Mouse (Mus musculus): Measurements from ENCODE around the gene Crtap. TPM values are rescaled to one million over a fixed set of nuclear protein-coding genes. Genes with fewer than 3 reads are reported as not detected.

Crtap gene
- polyA plus RNA-seq, 1 experiment from 2014 or later = 63.4 TPM

- DNase-seq (ENCODE audit: low spot score) = no peak
- ATAC-seq (replicated peaks; ENCODE audit: insufficient number of reproducible peaks, low FRiP score, low TSS enrichment, low read depth) = no peak
- Histone ChIP-seq H3K9me3 (replicated peaks; ENCODE audit: control insufficient read depth, low read length) (no peaks in the 10 kb centered on the region), H3K4me1 (ENCODE audit: control insufficient read depth, insufficient read depth, low read length) (no peaks in the 10 kb centered on the region), H3K36me3 (replicated peaks; ENCODE audit: control insufficient read depth, insufficient read depth, low read depth, low read length) (peaks cover under 1% of the 10 kb centered on the region; the same call in 1 of the 2 replicates), H3K27ac (replicated peaks; ENCODE audit: low read depth, low read length) (no peak overlapping the region), H3K4me3 (ENCODE audit: low read depth, low read length) (no peak overlapping the region), H3K9ac (replicated peaks; ENCODE audit: low read length) (no peak overlapping the region), H3K27me3 (ENCODE audit: control insufficient read depth, insufficient read depth, low read length) (no peaks in the 10 kb centered on the region), H3K4me2 (ENCODE audit: low read depth, low read length) (no peak overlapping the region)
- 80% methylated on average over 8 of the region's 8 CpGs for WGBS
Observed at GRCm38 (mm10) chr9:114420443-114420842, 30.0 kb upstream of the Crtap start.

GRCm38 (mm10) chr9:114418187-114418586 is 27.7 kb upstream of the Crtap start:
- Histone ChIP-seq H3K4me2 (ENCODE audit: low read depth, low read length) (no peak overlapping the region), H3K4me3 (ENCODE audit: low read depth, low read length) (no peak overlapping the region), H3K36me3 (replicated peaks; ENCODE audit: control insufficient read depth, insufficient read depth, low read depth, low read length) (no peaks in the 10 kb centered on the region), H3K27ac (replicated peaks; ENCODE audit: low read depth, low read length) (no peak overlapping the region), H3K4me1 (ENCODE audit: control insufficient read depth, insufficient read depth, low read length) (no peaks in the 10 kb centered on the region), H3K9ac (replicated peaks; ENCODE audit: low read length) (no peak overlapping the region), H3K9me3 (replicated peaks; ENCODE audit: control insufficient read depth, low read length) (no peaks in the 10 kb centered on the region), H3K27me3 (ENCODE audit: control insufficient read depth, insufficient read depth, low read length) (no peaks in the 10 kb centered on the region)
- no peak for ATAC-seq (replicated peaks; ENCODE audit: insufficient number of reproducible peaks, low FRiP score, low TSS enrichment, low read depth)
- WGBS = 95% methylated on average over 7 of the region's 7 CpGs
- peak; percentile 76 for DNase-seq (ENCODE audit: low spot score)

GRCm38 (mm10) chr9:114416646-114417517 is 26.4 kb upstream of the Crtap start:
- 88% methylated on average over 21 of the region's 21 CpGs for WGBS
- no peak for ATAC-seq (replicated peaks; ENCODE audit: insufficient number of reproducible peaks, low FRiP score, low TSS enrichment, low read depth)
- no peak overlapping the region for H3K4me2 ChIP-seq (ENCODE audit: low read depth, low read length)

GRCm38 (mm10) chr9:114415701-114416100 is 25.2 kb upstream of the Crtap start:
- no peak for ATAC-seq (replicated peaks; ENCODE audit: insufficient number of reproducible peaks, low FRiP score, low TSS enrichment, low read depth)
- peak; percentile 89 for DNase-seq (ENCODE audit: low spot score)
- H3K36me3 ChIP-seq (replicated peaks; ENCODE audit: control insufficient read depth, insufficient read depth, low read depth, low read length) = no peaks in the 10 kb centered on the region

More at GRCm38 (mm10) chr9:114416646-114417517, 26.4 kb upstream of the Crtap start:
- H3K4me3 ChIP-seq (ENCODE audit: low read depth, low read length) = no peak overlapping the region
- H3K4me1 ChIP-seq (ENCODE audit: control insufficient read depth, insufficient read depth, low read length) = no peaks in the 10 kb centered on the region
- DNase-seq (ENCODE audit: low spot score) = no peak
- H3K9ac ChIP-seq (replicated peaks; ENCODE audit: low read length) = no peak overlapping the region
- H3K27me3 ChIP-seq (ENCODE audit: control insufficient read depth, insufficient read depth, low read length) = no peaks in the 10 kb centered on the region
- H3K9me3 ChIP-seq (replicated peaks; ENCODE audit: control insufficient read depth, low read length) = no peaks in the 10 kb centered on the region
- no peaks in the 10 kb centered on the region for H3K36me3 ChIP-seq (replicated peaks; ENCODE audit: control insufficient read depth, insufficient read depth, low read depth, low read length)
- no peak overlapping the region for H3K27ac ChIP-seq (replicated peaks; ENCODE audit: low read depth, low read length)

GRCm38 (mm10) chr9:114413866-114414265 is 23.4 kb upstream of the Crtap start:
- no peak overlapping the region for H3K27ac ChIP-seq (replicated peaks; ENCODE audit: low read depth, low read length)
- H3K9me3 ChIP-seq (replicated peaks; ENCODE audit: control insufficient read depth, low read length) = no peaks in the 10 kb centered on the region
- no peaks in the 10 kb centered on the region for H3K4me1 ChIP-seq (ENCODE audit: control insufficient read depth, insufficient read depth, low read length)
- H3K4me3 ChIP-seq (ENCODE audit: low read depth, low read length) = no peak overlapping the region
- no peak overlapping the region for H3K9ac ChIP-seq (replicated peaks; ENCODE audit: low read length)
- ATAC-seq (replicated peaks; ENCODE audit: insufficient number of reproducible peaks, low FRiP score, low TSS enrichment, low read depth) (no peak), DNase-seq (ENCODE audit: low spot score) (no peak)
- no peaks in the 10 kb centered on the region for H3K27me3 ChIP-seq (ENCODE audit: control insufficient read depth, insufficient read depth, low read length)
- WGBS = 87% methylated on average over 12 of the region's 12 CpGs
- H3K36me3 ChIP-seq (replicated peaks; ENCODE audit: control insufficient read depth, insufficient read depth, low read depth, low read length) = no peaks in the 10 kb centered on the region
- no peak overlapping the region for H3K4me2 ChIP-seq (ENCODE audit: low read depth, low read length)

More at GRCm38 (mm10) chr9:114415701-114416100, 25.2 kb upstream of the Crtap start:
- H3K4me3 ChIP-seq (ENCODE audit: low read depth, low read length) = no peak overlapping the region
- no peak overlapping the region for H3K9ac ChIP-seq (replicated peaks; ENCODE audit: low read length)
- no peak overlapping the region for H3K4me2 ChIP-seq (ENCODE audit: low read depth, low read length)
- H3K9me3 ChIP-seq (replicated peaks; ENCODE audit: control insufficient read depth, low read length) = no peaks in the 10 kb centered on the region
- H3K4me1 ChIP-seq (ENCODE audit: control insufficient read depth, insufficient read depth, low read length) = no peaks in the 10 kb centered on the region
- no peaks in the 10 kb centered on the region for H3K27me3 ChIP-seq (ENCODE audit: control insufficient read depth, insufficient read depth, low read length)
- 23% methylated on average over 11 of the region's 11 CpGs for WGBS
- H3K27ac ChIP-seq (replicated peaks; ENCODE audit: low read depth, low read length) = no peak overlapping the region

GRCm38 (mm10) chr9:114412406-114412805 is 21.9 kb upstream of the Crtap start:
- H3K4me3 ChIP-seq (ENCODE audit: low read depth, low read length) = no peak overlapping the region
- no peaks in the 10 kb centered on the region for H3K4me1 ChIP-seq (ENCODE audit: control insufficient read depth, insufficient read depth, low read length)
- H3K27ac ChIP-seq (replicated peaks; ENCODE audit: low read depth, low read length) = no peak overlapping the region
- no peaks in the 10 kb centered on the region for H3K27me3 ChIP-seq (ENCODE audit: control insufficient read depth, insufficient read depth, low read length)
- H3K9ac ChIP-seq (replicated peaks; ENCODE audit: low read length) = no peak overlapping the region
- H3K4me2 ChIP-seq (ENCODE audit: low read depth, low read length) = no peak overlapping the region
- DNase-seq (ENCODE audit: low spot score) = no peak
- H3K9me3 ChIP-seq (replicated peaks; ENCODE audit: control insufficient read depth, low read length) = no peaks in the 10 kb centered on the region
- 94% methylated on average over 9 of the region's 9 CpGs for WGBS
- ATAC-seq (replicated peaks; ENCODE audit: insufficient number of reproducible peaks, low FRiP score, low TSS enrichment, low read depth) = no peak
- no peaks in the 10 kb centered on the region for H3K36me3 ChIP-seq (replicated peaks; ENCODE audit: control insufficient read depth, insufficient read depth, low read depth, low read length)

GRCm38 (mm10) chr9:114411295-114411694 is 20.8 kb upstream of the Crtap start:
- DNase-seq (ENCODE audit: low spot score) (no peak), ATAC-seq (replicated peaks; ENCODE audit: insufficient number of reproducible peaks, low FRiP score, low TSS enrichment, low read depth) (no peak)
- Histone ChIP-seq H3K4me2 (ENCODE audit: low read depth, low read length) (no peak overlapping the region), H3K27me3 (ENCODE audit: control insufficient read depth, insufficient read depth, low read length) (no peaks in the 10 kb centered on the region), H3K27ac (replicated peaks; ENCODE audit: low read depth, low read length) (no peak overlapping the region), H3K9me3 (replicated peaks; ENCODE audit: control insufficient read depth, low read length) (no peaks in the 10 kb centered on the region), H3K4me3 (ENCODE audit: low read depth, low read length) (no peak overlapping the region), H3K4me1 (ENCODE audit: control insufficient read depth, insufficient read depth, low read length) (no peaks in the 10 kb centered on the region), H3K9ac (replicated peaks; ENCODE audit: low read length) (no peak overlapping the region), H3K36me3 (replicated peaks; ENCODE audit: control insufficient read depth, insufficient read depth, low read depth, low read length) (no peaks in the 10 kb centered on the region)
- 86% methylated on average over 5 of the region's 5 CpGs for WGBS

- DNase-seq (ENCODE audit: low spot score) = no peak
- Histone ChIP-seq H3K4me1 (ENCODE audit: control insufficient read depth, insufficient read depth, low read length) (no peaks in the 10 kb centered on the region), H3K9me3 (replicated peaks; ENCODE audit: control insufficient read depth, low read length) (no peaks in the 10 kb centered on the region), H3K27ac (replicated peaks; ENCODE audit: low read depth, low read length) (no peak overlapping the region), H3K4me2 (ENCODE audit: low read depth, low read length) (no peak overlapping the region), H3K4me3 (ENCODE audit: low read depth, low read length) (no peak overlapping the region), H3K36me3 (replicated peaks; ENCODE audit: control insufficient read depth, insufficient read depth, low read depth, low read length) (no peaks in the 10 kb centered on the region; the same call in 1 of the 2 replicates), H3K9ac (replicated peaks; ENCODE audit: low read length) (no peak overlapping the region), H3K27me3 (ENCODE audit: control insufficient read depth, insufficient read depth, low read length) (no peaks in the 10 kb centered on the region)
- 94% methylated on average over 11 of the region's 11 CpGs for WGBS
- no peak for ATAC-seq (replicated peaks; ENCODE audit: insufficient number of reproducible peaks, low FRiP score, low TSS enrichment, low read depth)
Observed at GRCm38 (mm10) chr9:114410313-114410862, 19.9 kb upstream of the Crtap start.
